Mouse (Mus musculus) liver, adult 2 months (tissue): ENCODE measurements around the gene Pex11a. TPM values are rescaled to one million over a fixed set of nuclear protein-coding genes. Genes with fewer than 3 reads are reported as not detected.
A peak's percentile ranks its signal among the peaks of the same experiment; 100 is the strongest.

Experiments used
- DNase-seq: peaks from one replicate; pipeline ENCODE4 v3.0.0-alpha.2; 2011; ENCODE audit warnings: low read depth, low spot score; ENCODE audit errors: extremely low read depth
- H3K27ac ChIP-seq: fragments of 200-500 bp; replicated peaks from 2 replicates; pipeline ENCODE4 v1.5.1; 2012; ENCODE audit warnings: low read depth, mild to moderate bottlenecking, control low read depth, inconsistent platforms, low read length; ENCODE audit not compliant: insufficient read depth
- H3K27me3 ChIP-seq: fragments of 200-500 bp; 2 replicates; pipeline ENCODE4 v1.6.1; 2012; ENCODE audit warnings: mild to moderate bottlenecking, moderate library complexity, low read length, inconsistent platforms; ENCODE audit not compliant: control insufficient read depth, insufficient read depth
- H3K36me3 ChIP-seq: fragments of 200-500 bp; 2 replicates; pipeline ENCODE4 v1.6.1; 2012; ENCODE audit warnings: low read length, inconsistent platforms; ENCODE audit not compliant: control insufficient read depth, insufficient read depth
- H3K4me1 ChIP-seq: fragments of 200-500 bp; 2 replicates; pipeline ENCODE4 v1.6.1; 2011; ENCODE audit warnings: low read length; ENCODE audit not compliant: control insufficient read depth, insufficient read depth
- H3K4me3 ChIP-seq: fragments of 200-500 bp; 2 replicates; pipeline ENCODE4 v1.5.1; 2011; ENCODE audit warnings: low read depth, mild to moderate bottlenecking, control low read depth, low read length, moderate library complexity; ENCODE audit not compliant: insufficient read depth
- H3K79me2 ChIP-seq: fragments of 200-500 bp; 2 replicates; pipeline ENCODE4 v1.6.1; 2012; ENCODE audit warnings: inconsistent platforms, mild to moderate bottlenecking, low read length, moderate library complexity; ENCODE audit not compliant: control insufficient read depth, insufficient read depth
- H3K9ac ChIP-seq: fragments of 200-500 bp; 2 replicates; pipeline ENCODE4 v1.6.1; 2012; ENCODE audit warnings: low read depth, mild to moderate bottlenecking, control low read depth, inconsistent platforms, low read length
- CTCF ChIP-seq: fragments of 200-500 bp; IDR thresholded peaks from 2 replicates; pipeline ENCODE4 v1.5.1; 2011; ENCODE audit warnings: low read depth, low read length, control low read depth
- POLR2A ChIP-seq: fragments of 200-500 bp; IDR thresholded peaks from 2 replicates; pipeline ENCODE4 v1.6.1; 2011; ENCODE audit warnings: low read length, control low read depth; ENCODE audit not compliant: insufficient read depth; ENCODE audit errors: extremely low read depth
- WGBS: fragments of 180-500 bp; shearing (Covaris S2); methylation state at CpG from one replicate; pipeline ENCODE4 v1.1.7; 2018; 5-methylcytosine and 5-hydroxymethylcytosine counted together
- polyA plus RNA-seq: library from polyadenylated mRNA; depleted of rRNA; stranded (reverse); fragments of >200 nt; gene quantifications from 2 replicates; pipeline ENCODE4 v1.2.3, GENCODE M21; 2012
- total RNA-seq: library from RNA; depleted of rRNA; stranded (reverse); fragments of >200 nt; gene quantifications from 2 replicates; pipeline ENCODE4 v1.2.3, GENCODE M21; 2014

Pex11a gene
- total and polyA plus RNA-seq, 2 experiments = 17.2 to 40.3 TPM

DNA sequence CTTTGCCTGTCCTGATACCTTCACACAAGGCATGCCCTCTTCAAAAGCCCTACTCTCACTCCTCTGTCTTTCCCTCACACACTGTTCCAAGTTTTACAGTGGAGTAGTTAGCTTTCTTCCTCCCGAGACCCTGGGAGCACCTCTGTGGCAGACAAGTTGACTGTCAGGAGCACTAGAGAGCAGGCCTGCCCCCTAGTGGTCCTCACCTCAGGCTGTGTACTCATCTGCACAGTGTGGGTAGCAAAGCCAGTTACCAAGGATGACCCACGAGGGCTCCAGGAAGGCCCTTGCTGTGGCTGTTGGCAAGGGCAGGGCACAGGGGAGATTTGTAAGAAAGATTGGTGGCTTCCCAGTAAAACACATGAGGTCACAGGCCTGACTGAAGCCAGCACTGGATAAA, 15.8 kb downstream of the Pex11a start:
- Histone ChIP-seq H3K36me3 (no peaks in the 10 kb centered on the region), H3K79me2 (no peaks in the 10 kb centered on the region), H3K4me1 (no peaks in the 10 kb centered on the region), H3K9ac (no peak overlapping the region), H3K4me3 (no peak overlapping the region), H3K27ac (no peak overlapping the region), H3K27me3 (no peaks in the 10 kb centered on the region)
- WGBS = 11% methylated on average over 2 of the region's 2 CpGs
- TF ChIP-seq CTCF (peak; percentile 92), POLR2A (no peak)
- no peak for DNase-seq

DNA sequence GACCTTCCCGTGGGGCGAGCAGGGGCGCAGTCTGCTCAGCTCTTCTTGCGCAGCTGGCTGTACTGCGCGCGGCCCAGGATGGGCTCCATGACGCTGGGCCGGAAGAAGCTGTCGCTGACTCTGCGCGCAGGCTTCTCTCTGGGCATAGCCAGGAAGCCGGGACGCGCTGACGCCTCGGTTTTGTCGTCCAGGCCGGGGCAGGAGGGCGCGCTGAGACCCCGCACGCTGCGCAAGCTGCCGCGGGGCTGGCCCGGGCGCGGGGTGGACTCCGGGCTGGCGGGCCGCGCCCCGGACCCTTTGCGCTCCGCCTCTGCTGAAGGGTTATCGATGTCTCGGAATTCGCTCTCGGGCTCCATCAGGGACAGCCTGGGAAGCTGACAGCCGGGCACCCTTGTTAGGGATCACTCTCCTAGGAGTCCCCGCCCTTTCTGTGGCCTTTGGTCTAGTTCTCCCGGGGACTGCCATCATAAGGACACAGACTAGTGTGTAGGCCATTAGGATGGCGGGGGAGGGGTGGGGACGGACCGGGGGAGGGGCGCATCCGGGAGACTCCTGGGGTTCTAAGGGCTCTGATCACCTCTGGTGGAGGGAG, 21.4 kb downstream of the Pex11a start:
- no peaks in the 10 kb centered on the region for H3K36me3 ChIP-seq
- 1% methylated on average over 48 of the region's 48 CpGs for WGBS
- H3K9ac ChIP-seq = peak overlapping the region; percentile 48
- TF ChIP-seq POLR2A = no peak
- no peak for TF ChIP-seq CTCF
- H3K27ac ChIP-seq = no peak overlapping the region
- H3K27me3 ChIP-seq = no peaks in the 10 kb centered on the region
- peak overlapping the region; percentile 52 for H3K4me3 ChIP-seq
- no peaks in the 10 kb centered on the region for H3K79me2 ChIP-seq
- no peaks in the 10 kb centered on the region for H3K4me1 ChIP-seq
- no peak for DNase-seq

DNA sequence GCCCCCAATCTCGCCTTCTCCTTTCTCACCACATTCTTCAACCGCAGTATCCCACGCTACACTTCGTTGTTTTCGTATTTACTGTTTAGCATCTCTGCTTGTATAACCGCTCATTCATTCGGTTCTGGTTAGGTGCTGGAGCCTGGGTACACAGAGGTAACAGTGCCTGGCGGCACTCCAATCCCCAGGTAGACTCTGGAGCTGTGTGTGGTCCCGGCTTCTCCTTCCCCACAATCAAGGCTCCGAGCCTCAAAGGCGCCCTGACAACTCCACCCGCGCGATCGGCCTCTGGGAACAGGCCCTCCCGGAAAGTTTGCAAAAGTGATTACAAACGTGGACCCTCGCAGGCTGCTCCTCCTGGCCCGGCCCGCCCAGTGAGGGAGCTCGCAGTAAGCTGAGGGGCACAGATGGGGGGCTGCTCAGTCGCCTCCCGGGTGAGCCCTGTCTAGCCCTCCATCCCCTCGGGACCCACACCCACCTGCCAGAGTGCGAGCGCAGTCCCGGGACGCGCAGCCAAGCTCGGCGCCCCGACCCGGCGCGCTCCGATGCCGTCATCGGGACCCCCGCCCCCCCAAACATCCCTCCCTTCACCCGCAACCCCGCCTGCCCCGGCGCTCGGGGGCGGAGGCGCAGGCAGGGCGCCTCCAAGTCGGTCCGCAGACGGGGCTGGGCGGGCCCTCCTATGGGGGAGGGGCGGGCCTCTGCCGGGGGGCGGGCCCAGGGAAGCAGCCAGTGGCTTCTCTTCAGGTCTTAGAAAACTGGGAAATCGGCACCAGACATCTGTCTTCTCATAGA, 27.5 kb downstream of the Pex11a start, which contains the start of gene Kif7:
Kif7 (minus strand) TSS at position 534 of the 795 bp plus-strand sequence.
- 2% methylated on average over 47 of the region's 55 CpGs for WGBS
- H3K36me3 ChIP-seq = no peaks in the 10 kb centered on the region
- no peaks in the 10 kb centered on the region for H3K4me1 ChIP-seq
- TF ChIP-seq POLR2A (no peak), CTCF (no peak)
- no peaks in the 10 kb centered on the region for H3K79me2 ChIP-seq
- no peak within 1 kb of the TSS for H3K27ac ChIP-seq
- peak within 1 kb of the TSS; percentile 83 for H3K4me3 ChIP-seq
- DNase-seq = no peak
- H3K27me3 ChIP-seq = no peaks in the 10 kb centered on the region
- peak within 1 kb of the TSS; percentile 72 for H3K9ac ChIP-seq

DNA sequence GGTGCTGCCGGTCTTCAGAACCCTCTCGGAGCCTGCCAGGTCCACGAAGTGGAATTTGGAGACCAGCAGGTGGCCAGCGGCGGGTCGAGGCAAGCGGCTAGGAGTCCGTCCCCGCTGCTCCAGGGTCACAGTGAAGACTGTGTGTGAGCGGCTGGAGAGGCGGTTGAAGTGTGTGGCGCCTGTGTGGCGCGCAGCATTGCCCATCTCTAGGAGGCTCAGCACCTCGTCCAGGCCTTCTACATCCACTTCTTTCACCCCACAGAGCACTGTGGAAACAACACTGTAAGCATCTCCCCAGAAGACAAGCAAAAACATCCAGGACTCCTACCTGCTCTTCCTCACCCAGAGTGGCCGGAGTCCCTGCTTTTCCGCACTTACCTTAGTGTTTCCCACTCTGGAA, 32.1 kb downstream of the Pex11a start:
- H3K36me3 ChIP-seq = no peaks in the 10 kb centered on the region
- 64% methylated on average over 17 of the region's 17 CpGs for WGBS
- no peak overlapping the region for H3K9ac ChIP-seq
- no peak for TF ChIP-seq POLR2A
- TF ChIP-seq CTCF = no peak
- H3K27ac ChIP-seq = no peak overlapping the region
- no peak overlapping the region for H3K4me3 ChIP-seq
- H3K79me2 ChIP-seq = no peaks in the 10 kb centered on the region
- H3K4me1 ChIP-seq = no peaks in the 10 kb centered on the region
- no peak for DNase-seq
- H3K27me3 ChIP-seq = 0 out of 2 replicates have a peak, but pooled peaks cover 4% of the 10 kb centered on the region

DNA sequence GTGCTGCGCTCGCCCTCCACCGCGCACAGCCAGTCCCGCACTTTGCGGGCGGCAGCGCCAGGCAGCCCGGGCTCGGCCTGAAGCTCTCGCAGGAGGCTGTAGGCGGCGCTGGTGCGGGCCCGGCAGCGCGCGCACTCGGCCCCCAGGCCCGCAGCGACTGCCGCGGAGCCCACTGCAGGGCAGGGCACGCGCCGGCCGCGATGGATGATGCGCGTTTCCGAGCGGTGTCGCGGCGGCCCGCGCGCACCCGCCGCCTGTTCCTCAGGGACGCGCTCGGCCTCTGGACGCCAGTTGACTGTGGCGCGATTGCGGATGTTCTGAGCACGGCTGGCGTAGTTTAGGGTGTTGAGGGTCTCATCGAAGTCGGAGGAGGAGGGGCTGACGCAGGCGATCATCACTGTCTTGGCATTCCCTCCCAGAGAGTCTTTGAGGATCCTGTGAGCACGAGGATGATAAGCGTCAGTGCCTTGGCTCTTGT, 32.8 kb downstream of the Pex11a start:
- no peak for DNase-seq
- no peak overlapping the region for H3K9ac ChIP-seq
- TF ChIP-seq CTCF = no peak
- TF ChIP-seq POLR2A = no peak
- 9% methylated on average over 55 of the region's 55 CpGs for WGBS
- no peak overlapping the region for H3K27ac ChIP-seq
- peak overlapping the region; percentile 19; the same call in 1 of the 2 replicates for H3K4me3 ChIP-seq
- no peaks in the 10 kb centered on the region for H3K4me1 ChIP-seq
- H3K27me3 ChIP-seq = 0 out of 2 replicates have a peak, but pooled peaks cover 4% of the 10 kb centered on the region
- no peaks in the 10 kb centered on the region for H3K79me2 ChIP-seq
- no peaks in the 10 kb centered on the region for H3K36me3 ChIP-seq
